Mouse (Mus musculus): ENCODE data around the gene Gm9603. TPM values are rescaled to one million over a fixed set of nuclear protein-coding genes. Genes with fewer than 3 reads are reported as not detected.
"Not testable (repeated sequence)": the region's sequence is repeated elsewhere in the genome, so short reads cannot be mapped to it uniquely, and the experiment has no call there.

Gene Gm9603
- total RNA-seq (2021): not detected

- intact Hi-C loops (cut with DNase I): not testable (repeated sequence)
Measured at GRCm38 (mm10) chr14:5687357-5687756, at the start of gene Gm9603. Gene Gm9603, minus strand, starts transcription at chr14:5687457.

GRCm38 (mm10) chr14:5632928-5633327, 54.3 kb downstream of the Gm9603 start, which contains the start of gene Gm8265:
Gene Gm8265, minus strand, starts transcription at chr14:5633028.
- intact Hi-C loops (cut with DNase I): not testable (repeated sequence)

More at GRCm38 (mm10) chr14:5687357-5687756, at the start of gene Gm9603:
- not testable (repeated sequence) for DNase-seq (ENCODE audit: low spot score)

More at GRCm38 (mm10) chr14:5632928-5633327, 54.3 kb downstream of the Gm9603 start, which contains the start of gene Gm8265:
- DNase-seq (ENCODE audit: low spot score): not testable (repeated sequence)

Other genes starting within 250 kb of the Gm9603 start
- gene Gm3194, start 232.0 kb downstream of the Gm9603 start, total RNA-seq (2021): under 1 TPM; 0.31 to 0.65 TPM
- gene Gm8246, start 209.6 kb downstream of the Gm9603 start, total RNA-seq (2021): not detected
- not detected for gene Gm3187, start 203.2 kb downstream of the Gm9603 start, total RNA-seq (2021)
- under 1 TPM; 0.31 to 0.39 TPM for gene Gm3488, start 185.8 kb downstream of the Gm9603 start, total RNA-seq (2021)
- not detected for gene Gm3532, start 149.0 kb downstream of the Gm9603 start, total RNA-seq (2021)
- not detected for gene Gm8265, start 54.4 kb downstream of the Gm9603 start, total RNA-seq (2021)
- gene Gm3373, start 54.1 kb upstream of the Gm9603 start, total RNA-seq (2021): under 1 TPM in 1 of 2 experiments, not detected in 1; 0.20 TPM
- gene Gm3383, start 120.5 kb upstream of the Gm9603 start, total RNA-seq (2021): under 1 TPM; 0.31 to 0.65 TPM
- gene Gm3424, start 142.9 kb upstream of the Gm9603 start, total RNA-seq (2021): not detected
- under 1 TPM in 1 of 2 experiments, not detected in 1; 0.42 TPM for gene Gm8237, start 192.9 kb upstream of the Gm9603 start, total RNA-seq (2021)

Measured in heart, postnatal 25 days (tissue).